Mouse (Mus musculus): ENCODE data around the gene Zfp292.
A peak's percentile ranks its signal among the peaks of the same experiment; 100 is the strongest.

Gene Zfp292

DNA sequence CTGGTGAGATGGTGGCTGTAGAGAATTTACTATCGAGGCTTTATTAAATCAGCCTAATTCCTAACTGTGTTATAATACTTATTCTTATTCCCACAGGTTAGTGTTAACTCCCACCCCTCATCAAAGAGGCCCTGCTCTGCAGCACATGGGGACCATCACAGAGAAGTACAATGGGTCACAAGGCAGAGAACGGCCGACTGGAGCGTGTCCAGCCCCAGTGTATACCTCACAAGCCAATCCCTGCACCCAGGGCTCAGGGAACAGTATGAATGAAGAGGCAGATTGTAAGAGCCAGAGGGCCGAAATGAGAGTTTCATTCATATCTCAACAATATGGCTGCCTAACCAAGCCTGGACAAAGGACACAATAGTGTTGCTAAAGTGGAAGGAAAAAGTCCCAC lies 86.5 kb downstream of the Zfp292 start:
- no peak for DNase-seq (ENCODE audit: low read depth, low spot score)

DNA sequence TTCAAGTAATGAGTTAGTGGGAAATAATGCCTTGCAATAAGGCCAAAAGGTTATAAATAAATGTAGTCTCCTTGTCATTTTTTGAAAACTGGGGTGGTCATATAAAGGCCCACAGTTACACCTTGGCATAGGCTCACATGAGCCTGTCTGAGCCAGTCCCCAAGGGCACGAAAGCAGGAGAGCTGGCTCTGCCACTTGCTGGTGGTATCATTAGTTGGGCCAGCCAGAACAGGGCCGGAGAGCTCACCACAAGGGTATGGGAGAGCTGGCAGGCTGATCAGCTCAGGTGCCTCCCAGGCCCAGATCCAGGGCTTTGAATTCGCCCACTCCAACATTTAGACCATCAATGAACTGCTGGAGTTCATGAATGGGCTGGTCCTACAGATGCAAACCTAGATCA lies 96.3 kb downstream of the Zfp292 start:
- DNase-seq (ENCODE audit: low read depth, low spot score) = no peak

DNA sequence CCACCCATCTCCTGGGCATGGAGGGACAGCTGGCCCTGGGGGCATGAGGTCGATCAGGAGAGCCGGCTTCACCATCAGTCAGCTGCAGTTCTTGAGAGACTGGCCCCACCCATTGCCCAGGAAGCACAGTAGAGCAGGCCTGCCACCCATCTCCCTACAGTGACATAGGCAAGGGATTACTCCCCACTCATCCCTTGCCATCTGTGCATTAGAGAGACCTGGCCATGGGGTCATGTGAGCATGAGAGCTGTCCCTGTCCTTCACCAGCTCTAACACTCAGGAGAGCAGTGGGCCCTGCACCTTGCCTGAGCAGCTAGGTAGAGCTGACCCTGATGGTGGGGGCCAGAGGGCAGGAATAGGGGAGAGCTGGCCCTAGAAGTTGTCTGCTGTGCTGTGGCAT lies 97.1 kb downstream of the Zfp292 start:
- no peak for DNase-seq (ENCODE audit: low read depth, low spot score)

DNA sequence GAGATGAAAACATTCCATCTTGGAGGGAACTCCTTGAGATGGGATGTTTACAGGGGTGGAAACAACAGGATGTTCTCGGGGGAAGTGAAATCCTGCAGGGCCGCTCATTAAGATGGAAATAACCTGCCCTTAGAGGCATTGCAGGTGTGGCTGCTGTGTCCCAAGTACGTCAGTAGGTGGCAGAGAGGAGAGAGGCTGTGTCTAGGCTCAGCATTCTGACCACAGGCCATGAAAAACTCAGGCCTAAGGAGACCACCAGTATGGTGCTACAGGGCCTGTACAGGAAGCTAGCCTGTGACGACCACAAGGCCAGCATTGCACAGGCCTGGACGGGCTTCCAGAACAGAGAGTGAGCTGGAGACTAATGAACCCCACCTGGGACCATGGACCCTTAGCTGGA lies 97.9 kb downstream of the Zfp292 start:
- no peak for DNase-seq (ENCODE audit: low read depth, low spot score)

DNA sequence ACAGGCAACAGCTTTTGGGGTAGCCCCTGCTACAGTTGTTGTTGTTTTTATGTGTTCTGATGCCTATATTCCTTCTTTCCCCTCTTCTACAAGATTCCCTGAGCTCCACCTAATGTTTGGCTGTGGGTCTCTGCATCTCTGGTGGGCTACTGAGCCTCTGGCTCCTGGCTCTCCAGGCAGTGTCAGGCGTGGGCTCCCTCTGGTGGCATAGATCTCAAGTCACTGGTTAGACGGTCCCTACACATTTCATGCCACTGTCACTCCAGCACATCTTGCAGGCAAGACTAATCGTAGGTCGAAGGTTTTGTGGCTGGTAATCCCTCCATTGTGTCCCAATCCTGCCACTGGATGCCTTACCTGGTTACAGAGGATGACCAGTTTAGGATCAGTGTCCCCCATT lies 100.0 kb downstream of the Zfp292 start:
- DNase-seq (ENCODE audit: low read depth, low spot score) = no peak

DNA sequence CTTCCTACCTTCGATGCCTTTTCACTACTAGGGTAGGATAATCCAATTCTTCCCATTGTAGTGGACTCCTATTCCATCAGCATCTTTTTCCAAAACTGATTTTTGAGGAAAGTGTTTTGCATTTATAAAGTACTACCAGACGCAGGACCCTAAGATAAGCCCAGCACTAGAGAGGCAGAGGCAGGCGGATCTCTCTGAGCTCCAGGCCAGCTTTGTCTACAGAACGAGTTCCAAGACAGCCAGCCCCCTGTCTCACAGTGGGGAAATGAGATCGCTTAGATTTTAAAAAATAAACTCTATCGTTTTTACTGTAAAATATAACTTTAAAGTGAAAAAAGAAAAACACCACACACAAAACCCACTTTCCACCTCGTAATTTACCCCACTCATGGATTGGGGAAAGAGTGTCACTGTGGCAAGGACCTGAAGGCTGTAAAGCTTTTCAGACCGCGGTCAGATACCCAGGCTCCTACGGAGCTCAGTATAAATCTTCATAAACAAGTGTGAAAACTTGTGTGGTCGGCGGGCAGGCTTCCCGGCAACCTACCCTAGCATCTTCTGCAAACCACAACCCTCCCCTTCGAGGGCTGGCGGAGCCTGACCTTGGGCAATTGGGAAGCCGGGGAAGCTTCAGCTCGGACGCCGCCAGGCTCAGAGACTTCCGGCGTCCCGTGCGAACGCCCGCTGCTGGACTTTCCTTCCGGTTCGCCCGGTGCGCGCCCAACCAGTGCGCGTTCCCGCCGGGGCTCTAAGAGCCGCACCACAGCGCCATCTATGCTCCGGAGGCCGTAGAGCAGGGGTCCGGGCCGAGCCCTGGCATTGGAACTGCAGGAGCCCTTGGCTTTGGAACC lies 104.9 kb downstream of the Zfp292 start, which contains the start of gene Smim8:
Gene Smim8, minus strand, starts transcription at position 747 of the 851 bp plus-strand sequence.
- DNase-seq (ENCODE audit: low read depth, low spot score) = peak; percentile 76

DNA sequence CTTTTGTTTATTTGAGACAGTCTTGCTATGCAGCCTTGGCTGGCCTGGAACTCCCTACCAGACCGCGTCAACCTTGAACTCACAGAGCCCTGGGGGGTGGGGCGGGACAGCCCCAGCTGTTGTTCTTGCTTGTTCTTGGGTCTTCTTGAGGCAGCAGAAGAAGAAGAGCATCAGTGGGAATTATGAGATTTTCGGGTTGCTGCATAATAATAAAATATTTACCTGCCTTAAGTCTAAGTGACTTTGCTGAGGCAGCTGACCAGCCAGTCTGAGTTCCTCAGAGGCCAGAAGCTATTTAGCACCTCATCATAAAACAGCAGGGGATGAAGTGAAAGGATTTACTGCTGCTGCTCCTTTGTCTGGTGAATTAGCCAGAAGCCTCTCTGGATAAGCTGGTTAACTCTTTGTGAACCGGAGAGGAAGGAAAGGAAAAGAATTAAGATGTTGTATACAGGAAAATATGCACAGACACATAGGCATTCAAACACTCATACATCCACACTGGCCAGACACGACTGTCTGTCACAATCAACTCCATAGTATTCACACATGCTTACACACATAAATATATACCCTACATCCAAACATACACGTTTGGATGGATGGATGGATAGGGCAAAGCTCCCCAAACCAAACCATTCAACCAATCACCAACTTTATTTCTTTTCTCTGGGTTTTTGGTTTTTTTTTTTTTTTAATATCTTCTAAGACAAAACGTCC lies 110.9 kb downstream of the Zfp292 start:
- DNase-seq (ENCODE audit: low read depth, low spot score) = no peak

DNA sequence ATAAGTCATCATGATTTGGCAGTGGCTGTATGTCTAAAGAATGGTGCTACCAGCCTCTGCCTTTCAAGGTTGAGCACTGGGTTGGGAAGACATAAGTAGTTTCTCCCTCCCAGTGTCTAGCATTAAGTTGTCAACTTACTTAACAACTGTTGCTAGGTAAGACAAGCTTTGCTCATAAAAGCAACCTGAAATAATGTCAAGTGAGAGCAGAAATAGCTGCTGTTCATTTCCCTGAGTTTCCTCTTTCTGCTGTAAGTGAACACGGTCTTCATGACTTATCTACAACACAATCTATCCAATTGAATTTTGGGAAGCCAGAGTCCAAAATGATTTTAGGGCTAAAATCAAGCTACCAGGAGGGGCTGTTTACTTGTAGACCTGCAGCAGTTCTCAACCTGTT lies 126.6 kb downstream of the Zfp292 start, which contains the start of gene Gm136:
Gene Gm136, minus strand, starts transcription at position 101 of the 400 bp plus-strand sequence.
- no peak for DNase-seq (ENCODE audit: low read depth, low spot score)

Data from brain, embryonic 18.5 days (tissue).